In genomic region chr9:77806842-77807668, GRCm38 (mm10) we compare ENCODE assay signal across 8 mouse cellular contexts. TPM values are rescaled to one million over a fixed set of nuclear protein-coding genes. Genes with fewer than 3 reads are reported as not detected.
DNase-seq lines count a peak whose midpoint lies in the region; ATAC-seq and TF ChIP-seq lines count a peak whose summit lies in the region.

No protein-coding gene starts in this region.

- no peak for TF ChIP-seq POLR2A in CH12.LX (IDR thresholded peaks at IDR 0.05; ENCODE audit: low read depth, low read length)
- TF ChIP-seq POLR2A in testis, adult 2 months (IDR thresholded peaks at IDR 0.05; ENCODE audit: control insufficient read depth, low read depth, low read length): no peak

- no peaks in the 10 kb centered on the region for H3K9me3 ChIP-seq in CH12.LX (replicated peaks; ENCODE audit: low read length)
- no peaks in the 10 kb centered on the region for H3K9me3 ChIP-seq in forebrain, embryonic 12.5 days
- no peaks in the 10 kb centered on the region for H3K9me3 ChIP-seq in heart, postnatal 0 days (replicated peaks; ENCODE audit: control insufficient read depth, low read length)
- H3K9me3 ChIP-seq in liver, embryonic 16.5 days (replicated peaks; ENCODE audit: control insufficient read depth, low read length): no peaks in the 10 kb centered on the region
- no peaks in the 10 kb centered on the region for H3K9me3 ChIP-seq in neural tube, embryonic 13.5 days

- peak overlapping the region; percentile 62; the same call in 1 of the 2 replicates for H3K9ac ChIP-seq in CH12.LX (ENCODE audit: insufficient read depth, low read depth)
- peak overlapping the region; percentile 36; the same call in 1 of the 2 replicates for H3K9ac ChIP-seq in forebrain, embryonic 12.5 days
- H3K9ac ChIP-seq in heart, postnatal 0 days (replicated peaks; ENCODE audit: low read depth, low read length): peak overlapping the region; percentile 49; the same call in 1 of the 2 replicates
- H3K9ac ChIP-seq in liver, embryonic 16.5 days (ENCODE audit: low read depth, low read length): peak overlapping the region; percentile 13; the same call in 1 of the 2 replicates
- peak overlapping the region; percentile 31; the same call in 1 of the 2 replicates for H3K9ac ChIP-seq in neural tube, embryonic 13.5 days

- no peak; the same call in none of the 2 replicates for TF ChIP-seq RAD21 in CH12.LX (IDR thresholded peaks at IDR 0.05; ENCODE audit: low read depth, low read length)

- in situ Hi-C loops in CH12.LX (cut with MboI; ENCODE audit: low pct_ligation_motif_present, low pct_unique_long_range_greater_than_20kb, low sequenced_read_pairs): loop anchor here (5.0 kb wide), 1 partner anchor 205 kb away; no protein-coding TSS in a partner anchor

- peak; percentile 89 for DNase-seq in CH12.LX (ENCODE audit: extremely low read depth)
- DNase-seq in c-Kit-positive CD71-positive TER-119-negative erythroid progenitor cells, embryonic 14.5 days (ENCODE audit: low read depth): peak; percentile 78
- DNase-seq in heart, postnatal 0 days (ENCODE audit: low spot score): peak; percentile 87
- DNase-seq in kidney, postnatal 4 days: peak; percentile 91 to 92

- peak; percentile 89 for ATAC-seq in forebrain, embryonic 12.5 days (ENCODE audit: low FRiP score)
- peak; percentile 84 for ATAC-seq in heart, postnatal 0 days (ENCODE audit: insufficient read depth, low read depth)
- ATAC-seq in liver, embryonic 16.5 days (ENCODE audit: low read depth): peak; percentile 39; the same call in 1 of the 2 replicates
- peak; percentile 95 for ATAC-seq in neural tube, embryonic 13.5 days (ENCODE audit: low read depth)

- no peaks in the 10 kb centered on the region for H3K79me2 ChIP-seq in CH12.LX (replicated peaks; ENCODE audit: control insufficient read depth, extremely low read depth, insufficient read depth, poor library complexity, severe bottlenecking)

- H3K4me3 ChIP-seq in CH12.LX (replicated peaks in 1 of 3; ENCODE audit: low read depth in 2 of 3, low read length in 2 of 3, poor library complexity in 1 of 3): peak overlapping the region in 2 of 3 experiments; percentile 39 to 49
- H3K4me3 ChIP-seq in forebrain, embryonic 12.5 days (replicated peaks): no peak overlapping the region; the same call in 1 of the 2 replicates
- H3K4me3 ChIP-seq in heart, postnatal 0 days (ENCODE audit: low read depth, low read length): peak overlapping the region; percentile 39
- peak overlapping the region; percentile 26 for H3K4me3 ChIP-seq in liver, embryonic 16.5 days (ENCODE audit: low read depth, low read length)
- no peak overlapping the region for H3K4me3 ChIP-seq in neural tube, embryonic 13.5 days
- no peak overlapping the region for H3K4me3 ChIP-seq in testis, adult 2 months (ENCODE audit: control insufficient read depth, low read depth, low read length)

- no peaks in the 10 kb centered on the region for H3K36me3 ChIP-seq in CH12.LX (replicated peaks in 1 of 2; ENCODE audit: control insufficient read depth in 1 of 2, insufficient read depth in 1 of 2, low read length in 1 of 2)
- no peaks in the 10 kb centered on the region for H3K36me3 ChIP-seq in forebrain, embryonic 12.5 days (replicated peaks)
- no peaks in the 10 kb centered on the region for H3K36me3 ChIP-seq in heart, postnatal 0 days (replicated peaks; ENCODE audit: control insufficient read depth, insufficient read depth, low read length)
- H3K36me3 ChIP-seq in liver, embryonic 16.5 days (ENCODE audit: control insufficient read depth, insufficient read depth): no peaks in the 10 kb centered on the region
- no peaks in the 10 kb centered on the region for H3K36me3 ChIP-seq in neural tube, embryonic 13.5 days
- no peaks in the 10 kb centered on the region for H3K36me3 ChIP-seq in testis, adult 2 months (ENCODE audit: control insufficient read depth, insufficient read depth, low read length)

- no peaks in the 10 kb centered on the region for H3K27me3 ChIP-seq in CH12.LX (replicated peaks)
- H3K27me3 ChIP-seq in forebrain, embryonic 12.5 days: no peaks in the 10 kb centered on the region
- no peaks in the 10 kb centered on the region for H3K27me3 ChIP-seq in heart, postnatal 0 days (ENCODE audit: control insufficient read depth, insufficient read depth, low read length)
- H3K27me3 ChIP-seq in liver, embryonic 16.5 days (ENCODE audit: control insufficient read depth, insufficient read depth, low read depth, low read length): no peaks in the 10 kb centered on the region
- no peaks in the 10 kb centered on the region for H3K27me3 ChIP-seq in neural tube, embryonic 13.5 days
- no peaks in the 10 kb centered on the region for H3K27me3 ChIP-seq in testis, adult 2 months (ENCODE audit: control insufficient read depth, insufficient read depth, low read length)

- H3K4me2 ChIP-seq in CH12.LX (ENCODE audit: insufficient read depth, low read depth, poor library complexity, severe bottlenecking): peak overlapping the region; percentile 86
- H3K4me2 ChIP-seq in forebrain, embryonic 12.5 days: peak overlapping the region; percentile 48
- H3K4me2 ChIP-seq in heart, postnatal 0 days (ENCODE audit: low read depth, low read length): peak overlapping the region; percentile 66
- H3K4me2 ChIP-seq in liver, embryonic 16.5 days (ENCODE audit: low read depth, low read length): peak overlapping the region; percentile 50
- peak overlapping the region; percentile 47 for H3K4me2 ChIP-seq in neural tube, embryonic 13.5 days

- H3K27ac ChIP-seq in CH12.LX (ENCODE audit: insufficient read depth, low read depth): no peak overlapping the region
- H3K27ac ChIP-seq in forebrain, embryonic 12.5 days: no peak overlapping the region
- H3K27ac ChIP-seq in heart, postnatal 0 days (ENCODE audit: low read depth): peak overlapping the region; percentile 71
- H3K27ac ChIP-seq in liver, embryonic 16.5 days (ENCODE audit: low read length): no peak overlapping the region
- H3K27ac ChIP-seq in neural tube, embryonic 13.5 days (replicated peaks): peak overlapping the region; percentile 25
- no peak overlapping the region for H3K27ac ChIP-seq in testis, adult 2 months (ENCODE audit: control insufficient read depth, insufficient read depth, low read depth, low read length)

- H3K4me1 ChIP-seq in CH12.LX (ENCODE audit: control insufficient read depth in 1 of 2, insufficient read depth in 2 of 2): peaks cover 4 to 6% of the 10 kb centered on the region in 2 experiments
- peaks cover 11% of the 10 kb centered on the region for H3K4me1 ChIP-seq in forebrain, embryonic 12.5 days
- 0 out of 2 replicates have a peak, but pooled peaks cover 4% of the 10 kb centered on the region for H3K4me1 ChIP-seq in heart, postnatal 0 days (ENCODE audit: control insufficient read depth, insufficient read depth)
- H3K4me1 ChIP-seq in liver, embryonic 16.5 days (ENCODE audit: control insufficient read depth, low read depth, low read length): no peaks in the 10 kb centered on the region; the same call in 1 of the 2 replicates
- peaks cover 8% of the 10 kb centered on the region; the same call in 1 of the 2 replicates for H3K4me1 ChIP-seq in neural tube, embryonic 13.5 days (replicated peaks)
- H3K4me1 ChIP-seq in testis, adult 2 months (ENCODE audit: control insufficient read depth, insufficient read depth, low read length): no peaks in the 10 kb centered on the region

- dilution Hi-C loops in CH12.LX (cut with MboI; ENCODE audit: extremely low pct_ligation_motif_present, extremely low pct_unique_long_range_greater_than_20kb, low sequenced_read_pairs): no loop called here

- TF ChIP-seq CTCF in CH12.LX (conservative IDR thresholded peaks at IDR 0.05 in 1 of 2, IDR thresholded peaks at IDR 0.05 in 1 of 2; ENCODE audit: low read depth in 2 of 2, low read length in 2 of 2): peak; percentile 85 to 99
- TF ChIP-seq CTCF in heart, postnatal 0 days (IDR thresholded peaks at IDR 0.05; ENCODE audit: low read depth): peak; percentile 96
- peak; percentile 56; the same call in 1 of the 2 replicates for TF ChIP-seq CTCF in testis, adult 2 months (IDR thresholded peaks at IDR 0.05; ENCODE audit: control insufficient read depth, insufficient read depth, insufficient replicate concordance, low read depth, low read length)

- 21% methylated on average over 12 of the region's 12 CpGs for WGBS in forebrain, embryonic 12.5 days
- 13% methylated on average over 12 of the region's 12 CpGs for WGBS in heart, postnatal 0 days
- 16% methylated on average over 12 of the region's 12 CpGs for WGBS in liver, embryonic 16.5 days (ENCODE audit: insufficient replicate concordance)
- WGBS in neural tube, embryonic 13.5 days: 15% methylated on average over 12 of the region's 12 CpGs

- TF ChIP-seq EP300 in CH12.LX (IDR thresholded peaks at IDR 0.05; ENCODE audit: low read length): no peak
- TF ChIP-seq EP300 in heart, postnatal 0 days (IDR thresholded peaks at IDR 0.05; ENCODE audit: low read depth): peak; percentile 75

TF ChIP-seq in CH12.LX, 34 proteins besides CTCF, POLR2A, EP300 and RAD21 (continues in another document):
- TF ChIP-seq SMC3 (IDR thresholded peaks at IDR 0.05; ENCODE audit: low read depth, low read length) (peak; percentile 100), PAX5 (IDR thresholded peaks at IDR 0.05; ENCODE audit: low read length) (no peak), ELF1 (IDR thresholded peaks at IDR 0.05; ENCODE audit: low read depth, low read length) (no peak), TBP (conservative IDR thresholded peaks at IDR 0.05; ENCODE audit: low read depth, low read length) (no peak), E2F4 (IDR thresholded peaks at IDR 0.05; ENCODE audit: insufficient replicate concordance, low read depth, low read length) (no peak), CHD2 (IDR thresholded peaks at IDR 0.05; ENCODE audit: low read length) (no peak), SIN3A (IDR thresholded peaks at IDR 0.05; ENCODE audit: low read length) (no peak), ZC3H11A (IDR thresholded peaks at IDR 0.05; ENCODE audit: low read depth, low read length) (peak; percentile 98), MEF2A (IDR thresholded peaks at IDR 0.05; ENCODE audit: borderline replicate concordance, low read depth, low read length) (no peak), GABPA (IDR thresholded peaks at IDR 0.05; ENCODE audit: insufficient replicate concordance, low read depth, low read length) (no peak), KAT2A (IDR thresholded peaks at IDR 0.05; ENCODE audit: insufficient replicate concordance, low read length) (no peak), USF2 (conservative IDR thresholded peaks at IDR 0.05; ENCODE audit: low read depth, low read length) (no peak)

RNA-seq across cellular contexts. Expression of gene Gclc, which starts 52.7 kb away (rescaled TPM):
- 20.4 and 22.6 TPM in 2 replicates for total RNA-seq in CH12.LX (2012; rRNA removed)
- total RNA-seq in CH12.LX (2014; rRNA removed): 35.7 and 39.2 TPM in 2 replicates
- 78.3 and 84.8 TPM in 2 replicates for polyA plus RNA-seq in CH12.LX (2012; ENCODE audit: insufficient read length, low read depth)
- polyA plus RNA-seq in forebrain, embryonic 12.5 days (2016; fragmentation: Nextera tagmentation; extraction: Ambion mirVana): 22.5 and 23.5 TPM in 2 replicates
- 9.2 and 12.5 TPM in 2 replicates for total RNA-seq in heart, postnatal 0 days (2014; rRNA removed; ENCODE audit: low replicate concordance)
- polyA plus RNA-seq in heart, postnatal 0 days (2015; fragmentation: Nextera tagmentation; extraction: Ambion mirVana): 3.9 and 4.6 TPM in 2 replicates
- 21.9 and 24.6 TPM in 2 replicates for polyA plus RNA-seq in liver, embryonic 16.5 days (2015; fragmentation: Nextera tagmentation; extraction: Ambion mirVana)
- polyA plus RNA-seq in neural tube, embryonic 13.5 days (2015; fragmentation: Nextera tagmentation; extraction: Ambion mirVana): 16.8 TPM in 2 replicates
- 11.1 and 12.9 TPM in 2 replicates for polyA plus RNA-seq in testis, adult 2 months (2012; rRNA removed)

Comparison
In these comparisons a context has a peak if more than half of its experiments do, and no peak if none do; other contexts are left out.
1. H3K27ac ChIP-seq: peak in heart, postnatal 0 days (single experiment) and neural tube, embryonic 13.5 days (single experiment); none in CH12.LX (single experiment), forebrain, embryonic 12.5 days (single experiment), liver, embryonic 16.5 days (single experiment) and testis, adult 2 months (single experiment).
2. H3K4me3 ChIP-seq: peak in CH12.LX (2 of 3), heart, postnatal 0 days (single experiment) and liver, embryonic 16.5 days (single experiment); none in forebrain, embryonic 12.5 days (single experiment), neural tube, embryonic 13.5 days (single experiment) and testis, adult 2 months (single experiment).
3. ATAC-seq: peak in every context shown above with its lines; median percentile 95 in neural tube, embryonic 13.5 days; 89 in forebrain, embryonic 12.5 days; 84 in heart, postnatal 0 days; 39 in liver, embryonic 16.5 days.
4. Peak in every context shown above with its lines, with median percentiles within 50 percentile points of each other: DNase-seq, H3K4me2 ChIP-seq, H3K9ac ChIP-seq and CTCF ChIP-seq.